Mouse (Mus musculus) c-Kit-positive CD71-positive TER-119-negative erythroid progenitor cells, embryonic 14.5 days (primary cell): ENCODE data around the gene Pomgnt2.

Source experiments
- DNase-seq: peaks from one replicate; pipeline ENCODE4 v3.0.0-alpha.2; 2013; ENCODE audit warnings: low read depth

Gene Pomgnt2

DNA sequence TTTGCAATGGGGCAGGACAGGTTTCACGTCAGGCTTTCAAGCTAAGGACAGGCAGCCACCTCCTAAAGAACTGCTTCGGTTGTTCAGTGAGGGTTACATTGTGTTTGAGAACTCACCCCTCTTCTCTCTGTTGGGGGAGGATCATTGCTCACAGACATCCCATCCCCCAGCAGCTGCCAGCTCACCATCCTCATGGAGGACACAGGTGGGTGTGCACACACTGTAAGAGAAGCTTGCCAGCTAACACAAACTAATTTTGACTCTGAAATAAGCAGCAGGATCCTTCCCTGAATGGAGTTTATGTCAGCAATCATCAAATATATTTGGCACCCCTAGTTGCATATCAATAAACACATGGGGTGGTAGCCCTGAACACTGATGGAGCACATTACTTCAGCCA is 15.9 kb upstream of the Pomgnt2 start:
- DNase-seq, result no peak

DNA sequence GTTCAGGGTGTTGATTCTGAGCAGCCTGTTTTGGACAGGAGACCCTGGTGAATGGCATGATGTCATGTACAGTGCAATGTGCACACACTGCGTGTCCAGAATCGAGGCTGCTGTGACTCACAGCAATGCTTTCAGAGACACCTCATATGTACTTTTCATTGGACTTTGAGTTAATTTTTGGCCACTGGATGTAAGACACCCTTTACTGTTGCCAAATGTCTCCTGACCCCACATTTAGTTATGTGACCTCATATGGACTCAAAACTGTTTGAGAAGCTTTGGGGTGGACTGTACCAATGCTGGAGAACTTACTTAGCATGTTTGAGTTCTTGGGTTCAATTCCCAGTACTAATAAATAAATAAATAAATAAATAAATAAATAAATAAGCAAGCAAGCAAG is 13.8 kb upstream of the Pomgnt2 start:
- no peak for DNase-seq

DNA sequence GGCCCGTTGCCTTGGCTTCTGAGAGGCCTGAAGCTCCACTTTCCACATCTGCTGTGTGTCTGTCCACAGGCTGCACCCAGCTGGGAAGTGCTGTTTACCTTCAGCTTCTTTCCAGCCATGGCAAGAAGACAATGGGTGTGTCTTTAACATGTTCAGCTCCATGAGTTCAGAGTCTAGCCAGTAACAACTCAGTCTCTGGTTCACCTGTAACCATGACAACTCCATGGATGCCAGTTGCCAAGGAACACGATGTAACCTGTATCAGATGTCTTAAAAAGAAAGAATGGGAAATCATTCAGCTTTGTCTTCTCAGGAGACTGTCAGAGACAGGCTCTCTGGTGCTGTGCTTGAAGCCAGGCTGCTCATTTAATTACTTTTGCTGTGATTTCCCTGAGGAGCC is 12.0 kb upstream of the Pomgnt2 start:
- DNase-seq, result no peak

DNA sequence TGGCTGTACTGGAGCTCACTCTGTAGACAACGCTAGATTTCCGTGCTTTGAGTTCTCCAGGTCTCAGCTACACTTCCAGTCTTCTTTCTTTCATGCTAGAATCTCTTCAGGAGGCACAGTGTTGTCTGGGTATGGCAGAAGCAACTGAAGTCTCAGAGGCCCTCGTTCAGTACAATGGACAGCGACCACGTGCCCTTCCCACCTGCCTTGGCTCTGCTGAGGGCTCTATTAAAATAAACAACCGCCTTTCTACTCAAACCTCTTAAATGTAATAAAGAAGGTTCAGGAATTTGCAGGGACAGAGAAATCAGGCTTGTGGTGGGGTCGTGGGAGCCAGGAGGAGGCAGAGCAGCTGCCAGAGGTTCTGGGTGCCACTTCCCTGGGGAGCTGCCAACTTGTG is 9.7 kb upstream of the Pomgnt2 start:
- peak; percentile 11 for DNase-seq

DNA sequence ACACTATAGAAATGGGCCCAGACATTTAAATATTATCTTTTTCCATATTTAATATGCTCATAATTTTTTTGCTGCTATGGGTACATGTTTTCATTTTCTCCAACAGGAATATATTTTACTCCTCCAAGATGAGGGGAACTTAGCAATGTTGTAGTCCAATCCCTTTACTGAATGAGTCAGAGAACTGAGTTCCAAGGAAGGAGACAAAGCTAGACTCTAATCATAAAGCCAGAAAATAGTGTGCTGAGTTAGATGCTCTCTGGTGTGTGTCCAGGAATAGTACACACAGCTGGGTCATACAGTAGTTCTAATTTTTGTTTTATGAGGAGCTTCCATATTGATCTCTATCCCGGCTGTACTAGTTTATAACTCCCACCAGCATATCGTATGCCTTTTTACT is 9.3 kb upstream of the Pomgnt2 start:
- no peak for DNase-seq

DNA sequence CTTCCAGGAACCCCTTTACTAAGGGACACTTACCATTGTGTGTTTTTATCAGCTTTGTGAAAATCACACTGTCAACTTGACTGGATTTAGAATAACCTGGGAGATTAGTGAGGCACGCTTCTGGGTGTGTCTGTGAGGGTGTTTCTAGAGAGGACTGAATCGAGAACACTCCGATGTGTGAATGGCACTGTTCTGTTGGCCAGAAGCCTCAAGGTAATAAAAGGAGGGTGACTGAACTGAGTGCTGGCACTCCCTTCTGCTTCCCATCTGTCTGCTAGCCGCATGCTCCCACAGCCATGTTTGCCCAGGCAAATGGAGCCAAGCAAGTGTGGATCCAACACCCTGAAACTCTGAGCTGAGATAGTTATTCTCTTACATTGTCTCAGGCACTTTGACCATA is 1.1 kb upstream of the Pomgnt2 start:
- DNase-seq, result no peak

DNA sequence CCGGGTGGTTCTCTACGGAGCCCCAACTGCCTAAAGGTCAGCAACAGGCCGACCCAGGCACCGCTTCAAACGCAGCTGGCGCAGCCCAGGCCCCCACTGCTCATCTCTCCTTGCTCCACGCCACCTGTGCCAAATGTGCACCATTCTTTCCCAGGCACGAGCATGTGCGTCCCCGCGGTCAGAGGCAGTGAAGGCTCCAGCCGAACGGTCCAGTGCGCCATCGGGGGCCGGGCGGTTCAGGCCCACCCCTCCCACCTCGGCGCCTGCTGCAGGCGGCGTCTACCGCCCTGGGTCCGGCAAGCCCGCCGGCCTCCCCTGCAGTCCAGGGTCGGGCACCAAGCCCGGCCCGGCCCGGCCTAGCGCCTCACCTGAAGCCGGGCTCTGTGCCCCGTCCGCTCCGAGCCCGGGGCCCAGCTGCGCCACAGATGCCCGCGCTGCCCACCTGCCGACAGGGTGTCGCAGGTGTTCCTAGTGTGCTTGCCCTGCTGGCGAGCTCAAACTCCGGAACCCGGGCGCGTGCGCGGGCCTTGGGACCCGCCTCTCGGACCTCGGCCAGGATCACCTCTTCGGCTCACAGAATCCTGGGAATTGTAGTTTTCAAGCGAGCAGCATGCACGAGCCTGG is 1.3 kb downstream of the Pomgnt2 start:
- DNase-seq, result peak; percentile 4

DNA sequence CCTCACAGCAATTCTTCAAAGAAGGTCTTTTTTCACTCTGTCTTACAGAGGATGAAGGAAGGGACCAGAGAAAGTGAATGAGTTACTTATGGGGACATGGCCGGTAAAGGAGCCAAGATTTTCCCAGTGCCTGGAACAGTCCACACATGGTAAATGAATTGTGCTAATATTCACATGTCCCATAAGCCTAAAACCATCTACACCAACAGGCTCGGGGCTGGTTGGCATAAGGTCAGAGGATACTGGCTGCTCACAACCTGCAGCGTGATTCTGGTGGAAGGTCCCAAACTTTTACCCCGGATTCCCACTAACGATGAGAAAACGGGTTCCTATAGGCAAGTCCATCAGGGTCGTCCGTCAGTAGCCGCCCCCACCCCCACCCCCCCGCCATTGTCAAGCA is 1.8 kb downstream of the Pomgnt2 start:
- no peak for DNase-seq

DNA sequence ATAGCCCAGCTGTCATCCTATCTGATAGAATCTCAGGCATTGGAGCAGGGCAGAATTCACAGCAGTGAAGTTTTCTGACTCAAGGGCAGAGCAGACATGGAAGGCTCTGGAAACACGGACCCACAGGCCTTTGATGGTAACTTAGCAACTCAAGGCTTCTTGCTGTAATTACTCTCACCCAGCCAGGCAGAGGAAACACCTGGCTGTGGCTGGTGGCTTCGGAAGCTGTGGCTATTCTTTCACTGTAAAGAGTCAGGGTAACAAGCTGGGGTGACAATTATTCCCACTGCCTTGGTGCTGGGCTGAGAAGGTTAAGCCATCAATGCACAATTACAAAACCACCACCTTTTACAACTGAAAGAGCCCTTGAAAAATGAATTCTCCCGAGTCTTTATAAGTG is 3.9 kb downstream of the Pomgnt2 start:
- no peak for DNase-seq

DNA sequence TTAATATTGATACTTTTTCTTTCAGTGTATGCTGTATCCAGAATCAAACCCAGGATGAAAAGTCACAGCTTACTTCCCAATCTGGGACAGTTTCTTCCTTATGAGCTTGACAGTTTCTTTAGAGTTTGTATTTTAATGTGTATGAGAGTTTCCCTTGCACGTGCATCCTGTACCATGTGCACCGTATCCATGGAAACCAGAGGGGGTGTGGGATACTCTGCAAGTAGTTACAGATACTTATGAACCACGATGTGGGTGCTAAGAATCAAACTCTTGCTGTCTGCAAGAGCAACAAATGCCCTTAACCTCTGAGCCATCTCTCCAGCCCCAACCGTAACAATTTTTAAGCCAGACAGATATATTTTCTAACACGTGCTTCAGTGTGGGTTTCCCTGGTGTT is 5.9 kb downstream of the Pomgnt2 start:
- DNase-seq, result no peak

DNA sequence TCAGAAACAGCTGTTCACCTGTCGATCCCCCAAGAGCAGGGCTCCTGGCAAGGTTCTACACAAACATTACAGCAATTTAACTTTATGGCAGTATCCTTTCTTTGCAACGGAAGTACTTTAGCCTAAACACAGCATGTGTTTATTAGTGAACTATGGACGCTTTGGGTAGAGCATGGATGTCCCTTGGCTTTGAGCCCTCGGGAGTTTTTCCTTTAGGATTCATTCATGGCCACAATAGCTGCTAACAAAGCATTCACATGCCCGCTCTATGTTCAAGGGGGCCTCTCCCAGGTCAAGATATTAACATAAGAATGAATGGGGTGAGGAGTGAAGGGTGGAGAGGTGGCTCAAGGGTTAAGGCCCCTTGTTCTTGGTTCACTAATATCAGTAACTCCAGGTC is 7.4 kb downstream of the Pomgnt2 start:
- no peak for DNase-seq

DNA sequence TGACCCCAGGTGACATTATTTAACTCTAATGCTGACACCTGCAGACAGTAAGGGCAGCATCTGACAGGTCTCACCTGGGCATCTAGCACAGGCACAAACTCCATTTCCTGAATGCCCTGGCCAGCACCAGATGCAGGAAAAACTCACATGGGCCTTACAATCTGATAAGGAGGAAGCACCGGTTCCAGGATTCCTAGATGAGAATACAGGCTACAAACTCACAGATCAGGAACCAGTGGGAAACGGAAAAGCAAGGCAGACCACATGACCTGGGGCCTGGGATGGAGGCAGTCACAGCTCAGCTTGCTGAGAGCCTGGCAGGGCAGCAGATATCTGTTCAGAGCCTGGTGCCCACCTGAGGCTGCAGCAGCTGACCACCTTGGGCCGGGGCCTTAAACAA is 8.0 kb downstream of the Pomgnt2 start:
- DNase-seq, result no peak

DNA sequence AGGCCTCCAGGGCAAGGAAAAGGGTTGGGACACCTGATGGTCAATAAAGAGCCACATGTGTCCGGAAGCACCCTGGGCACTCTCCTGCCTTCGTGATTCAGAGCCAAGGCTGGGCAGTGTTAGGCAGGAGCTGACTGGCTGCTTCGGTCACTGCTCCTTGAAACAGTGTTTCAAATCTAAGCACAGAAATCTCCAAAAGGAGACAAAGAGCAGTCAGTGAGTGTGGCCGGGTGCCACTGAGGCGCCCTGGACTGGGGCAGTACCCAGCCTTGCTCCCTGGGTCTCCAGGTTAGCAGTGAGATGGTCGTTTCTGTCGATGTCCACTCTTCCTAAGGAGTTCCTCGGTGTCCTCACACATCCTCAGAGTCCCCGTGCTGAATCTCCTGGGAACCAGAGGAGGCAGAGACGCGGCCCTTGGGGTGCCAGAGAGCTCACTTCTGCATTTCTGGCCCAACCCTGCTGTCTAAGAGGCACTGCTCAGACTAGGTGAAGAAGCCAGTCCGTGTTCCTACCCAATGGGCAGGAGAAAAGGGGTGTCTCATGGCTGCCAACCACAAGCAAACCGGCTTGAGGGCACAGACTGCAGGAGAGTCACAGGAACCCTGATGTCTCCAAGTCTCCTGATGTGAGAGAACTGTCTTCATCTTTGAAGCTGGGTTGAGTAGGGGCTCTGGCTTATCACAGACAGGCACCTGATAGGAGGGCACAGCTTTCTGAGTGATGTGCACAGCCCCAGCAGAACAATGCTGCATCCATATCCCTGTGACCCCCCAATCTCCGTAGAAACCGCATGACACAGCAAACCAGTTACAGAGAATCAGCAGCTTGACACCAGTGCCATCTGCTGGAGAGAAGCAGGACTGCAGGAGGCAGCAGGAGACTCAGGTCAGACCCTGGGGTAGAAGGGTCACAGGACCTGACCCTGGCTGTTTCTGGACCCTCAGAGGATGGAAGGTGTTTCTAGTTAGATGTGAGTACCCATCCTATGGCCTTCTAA is 12.1 kb downstream of the Pomgnt2 start:
- DNase-seq, result peak; percentile 44

DNA sequence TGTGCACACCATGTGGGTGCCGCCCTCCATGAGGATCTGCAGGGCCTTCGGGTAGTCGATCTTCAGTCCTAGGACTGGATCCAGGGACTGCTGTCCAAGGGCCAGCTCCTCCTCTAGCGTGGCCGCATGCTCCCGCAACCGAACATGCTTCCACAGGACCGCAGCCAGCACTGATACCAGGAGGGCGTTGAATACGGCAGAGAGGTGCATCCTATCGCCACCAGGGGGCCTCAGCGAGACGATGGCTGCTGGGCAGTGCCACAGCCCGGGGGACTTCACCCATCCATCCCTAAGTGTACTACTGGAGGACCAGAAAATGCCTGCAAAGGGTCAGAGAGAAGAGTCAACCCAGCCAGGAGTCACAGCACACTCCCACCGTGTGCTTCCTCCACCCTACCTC is 13.4 kb downstream of the Pomgnt2 start:
- DNase-seq, result peak; percentile 19

DNA sequence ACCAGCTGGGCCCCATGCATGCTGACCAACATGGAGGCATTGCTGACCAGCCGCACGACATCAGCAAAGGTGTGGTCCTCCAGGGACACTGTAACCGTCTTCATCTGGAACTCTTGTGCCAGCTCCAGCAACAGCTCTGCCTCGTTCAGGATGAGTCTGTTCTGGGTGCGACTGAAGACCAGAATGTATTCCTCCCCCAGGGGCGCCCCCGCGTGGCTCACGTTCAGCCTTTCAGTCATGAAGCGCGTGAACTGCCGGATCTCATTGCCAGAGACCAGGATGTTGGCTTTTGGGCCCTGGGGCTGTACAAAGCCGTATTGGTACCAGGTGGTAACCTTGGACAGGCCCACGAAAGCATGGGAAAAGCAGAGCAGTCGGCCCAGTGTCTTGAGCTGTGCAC is 14.2 kb downstream of the Pomgnt2 start:
- no peak for DNase-seq

DNA sequence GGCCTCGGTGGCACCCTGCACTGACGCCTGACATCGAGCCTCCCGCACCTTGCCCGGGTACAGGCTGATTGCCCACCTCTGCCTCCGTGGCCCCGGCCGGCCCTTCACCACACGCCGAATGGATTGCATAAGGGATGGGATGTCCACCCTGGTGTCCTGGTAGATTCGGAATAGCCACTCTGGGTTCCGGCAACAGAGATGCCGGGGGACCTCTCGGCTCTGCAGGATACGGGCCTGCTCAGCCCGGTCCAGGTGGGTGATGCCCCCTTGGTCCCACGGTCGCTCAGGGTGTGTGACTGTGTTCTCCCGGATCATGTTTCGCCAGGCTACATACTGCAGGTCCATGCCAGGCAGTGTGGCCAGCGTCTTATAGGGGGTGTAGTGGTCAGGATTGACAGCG is 14.7 kb downstream of the Pomgnt2 start:
- no peak for DNase-seq

DNA sequence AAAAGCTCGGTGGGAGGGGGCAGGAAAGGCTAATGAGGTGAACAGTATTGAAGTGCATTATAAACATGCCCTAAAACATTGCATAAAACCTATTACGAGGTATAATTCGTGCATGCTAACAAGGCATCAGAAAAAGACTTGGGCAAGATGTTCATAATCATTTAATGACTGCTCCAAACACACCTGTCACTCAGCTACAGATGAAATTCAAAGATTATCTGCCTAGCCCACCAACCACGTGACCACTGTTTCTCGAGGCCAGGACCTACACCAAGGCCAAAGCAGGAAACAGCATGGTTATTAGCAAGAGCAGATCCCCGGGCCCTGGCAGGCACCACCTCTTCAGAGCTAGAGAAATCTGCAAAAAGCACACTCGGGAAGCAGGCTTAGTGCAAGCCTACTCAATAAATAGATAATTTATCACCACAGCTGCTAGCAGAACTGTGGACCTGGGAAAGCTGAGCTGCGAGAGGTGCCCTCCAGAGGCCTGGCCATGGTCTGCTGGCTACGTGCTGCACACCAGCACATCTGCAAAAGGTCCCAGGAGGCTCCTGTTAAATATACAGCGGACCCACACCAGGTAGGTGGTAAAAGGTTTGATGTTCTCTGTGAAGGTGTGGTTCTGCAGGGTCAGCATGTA is 15.3 kb downstream of the Pomgnt2 start:
- DNase-seq, result no peak

DNA sequence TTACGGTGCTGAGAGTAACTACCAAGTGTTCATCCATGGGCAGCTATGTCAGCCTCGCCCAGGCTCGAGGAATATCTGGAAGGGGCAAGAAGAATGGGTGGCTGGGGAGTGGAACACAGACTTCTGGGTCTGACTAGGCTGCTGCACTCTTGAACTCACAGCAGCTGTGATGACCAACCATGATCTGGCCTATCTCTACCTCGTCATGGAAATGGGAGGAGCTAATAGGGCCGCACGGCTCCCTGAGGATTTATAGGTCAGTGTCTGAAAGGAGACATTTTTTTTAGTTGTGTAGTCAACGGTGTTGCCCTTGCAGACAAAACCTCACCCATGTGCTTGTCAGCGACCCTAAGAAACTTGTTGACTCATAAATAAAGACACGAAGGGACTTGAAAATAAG is 15.9 kb downstream of the Pomgnt2 start:
- no peak for DNase-seq

DNA sequence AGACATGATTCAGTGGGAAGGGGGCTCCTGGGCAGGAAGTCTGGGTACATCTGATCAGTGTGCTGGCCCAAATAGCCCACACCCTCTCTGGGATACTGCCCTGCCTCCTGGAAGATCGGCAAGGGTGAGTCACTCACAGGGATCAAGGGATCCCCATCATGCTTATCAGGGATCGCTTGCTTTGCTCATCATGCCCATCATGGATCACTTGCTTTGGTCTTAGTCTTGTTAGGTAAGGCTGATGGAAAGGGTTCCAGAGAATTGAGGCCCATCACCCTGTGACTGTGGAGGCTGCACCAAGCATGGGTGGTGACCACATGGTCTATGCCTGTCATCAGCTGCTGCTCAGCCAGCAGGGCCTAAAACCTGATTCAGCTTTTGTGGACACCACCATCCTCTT is 21.6 kb downstream of the Pomgnt2 start:
- no peak for DNase-seq

DNA sequence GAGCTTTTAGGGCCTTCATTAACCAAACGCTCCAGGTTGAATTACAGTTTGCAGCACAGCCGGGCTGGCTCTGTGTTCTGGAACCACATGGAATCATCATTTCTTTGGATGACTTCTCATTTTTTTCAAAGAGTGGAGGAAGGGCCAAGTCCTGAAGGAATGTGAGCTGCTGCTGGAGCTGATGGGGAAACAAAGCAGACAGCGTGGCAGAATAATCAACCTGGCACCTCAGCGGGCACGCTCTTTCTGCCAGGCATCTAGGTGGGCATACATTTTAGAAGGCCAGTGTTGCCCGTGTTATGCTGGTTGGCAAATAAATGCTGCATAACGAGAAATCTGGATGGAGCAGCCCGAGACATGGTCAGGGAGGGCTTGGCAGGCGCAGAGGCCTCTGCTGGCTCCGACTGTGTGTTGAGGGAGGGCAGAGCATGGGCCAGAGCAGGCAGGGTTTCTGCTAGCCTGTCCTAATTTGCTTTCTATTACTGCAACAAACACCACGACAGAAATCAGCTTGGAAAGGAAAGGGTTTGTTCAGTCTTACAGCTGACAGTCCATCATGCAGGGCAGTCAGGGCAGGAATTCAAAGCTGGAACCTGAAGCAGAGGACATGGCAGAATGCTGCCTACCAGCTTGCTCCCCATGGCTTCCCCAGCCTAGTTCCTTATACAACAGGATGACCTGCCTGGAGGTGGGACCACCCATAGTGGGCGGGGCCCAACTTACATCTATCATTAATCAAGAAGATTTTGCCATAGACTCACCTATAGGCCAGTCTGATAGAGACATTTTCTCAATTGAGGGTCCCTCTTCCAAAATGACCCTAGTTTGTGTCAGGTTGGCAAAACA is 22.5 kb downstream of the Pomgnt2 start:
- no peak for DNase-seq

DNA sequence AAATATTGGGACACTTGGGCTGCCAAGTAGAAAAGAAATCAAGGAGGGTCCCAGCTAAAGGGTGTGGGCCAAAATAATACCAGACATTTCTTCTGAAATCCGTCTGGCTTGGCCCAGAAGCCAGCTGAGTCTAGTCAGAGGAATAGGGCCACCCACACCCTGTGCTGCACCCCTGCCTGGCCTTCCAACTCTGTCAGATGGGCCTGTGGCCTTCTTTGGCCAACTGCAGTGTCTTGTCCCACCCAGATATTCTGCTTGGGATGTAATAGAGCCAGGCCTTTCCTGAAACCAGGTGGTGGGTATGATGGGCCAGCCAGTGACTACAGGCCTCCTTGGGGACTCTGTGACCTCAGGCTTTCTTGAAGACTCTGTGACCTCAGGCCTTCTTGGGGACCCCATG is 23.7 kb downstream of the Pomgnt2 start:
- no peak for DNase-seq

DNA sequence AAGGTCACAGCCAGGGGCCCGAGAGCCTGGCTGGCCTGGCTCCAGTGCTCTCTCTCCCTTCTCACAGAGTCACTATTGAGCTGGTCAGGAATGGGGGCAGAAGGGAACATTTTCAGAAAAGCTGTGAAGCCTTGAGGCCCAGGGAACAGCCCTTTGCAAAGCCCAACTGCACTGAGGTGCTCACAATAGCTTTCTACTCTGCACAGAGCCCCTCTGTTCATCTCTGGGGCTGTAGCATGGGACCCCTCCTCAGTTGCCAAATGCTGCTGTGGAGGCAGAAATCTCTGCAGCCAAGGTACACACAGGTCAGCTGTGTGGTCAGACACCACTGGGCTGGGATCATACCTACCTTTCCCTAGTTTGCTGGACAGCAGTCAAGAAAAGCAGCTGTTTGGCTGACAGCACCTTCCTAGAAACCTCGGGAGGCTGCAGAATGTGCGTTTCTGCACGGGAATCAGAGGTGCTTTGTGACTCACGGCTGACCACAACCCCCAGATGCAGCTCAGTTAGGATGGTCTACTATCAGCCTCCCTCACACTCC is 27.0 kb downstream of the Pomgnt2 start:
- DNase-seq, result no peak
